ENCODE assay signal across 9 mouse cellular contexts in the genomic region with DNA sequence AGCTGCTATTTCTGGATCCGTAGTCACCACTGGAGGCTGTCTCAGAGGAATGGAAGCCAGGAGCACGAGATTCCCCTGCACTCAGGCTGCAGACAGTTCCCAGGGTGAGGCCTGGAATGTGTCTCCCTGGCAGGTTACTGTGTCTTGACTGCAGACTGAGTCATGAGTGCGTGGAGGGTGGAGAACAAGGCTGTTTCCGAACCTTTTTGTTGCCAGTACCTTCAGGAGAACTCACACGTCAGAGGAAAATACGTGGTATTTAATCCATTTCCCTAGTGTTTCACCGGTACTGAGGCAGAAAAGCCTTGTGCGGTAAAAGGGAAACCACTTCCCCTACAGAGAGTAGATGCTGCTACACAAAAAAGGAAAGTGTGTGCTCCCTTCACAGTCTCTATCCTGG. TPM values are rescaled to one million over a fixed set of nuclear protein-coding genes. Genes with fewer than 3 reads are reported as not detected.
DNase-seq lines count a peak whose midpoint lies in the region; ATAC-seq lines count a peak whose summit lies in the region.
"Had no signal": no experiment of that assay in that cellular context is flagged by ENCODE, and none has a peak within 500 bp of the region (broad histone marks: within the 10 kb centered on the region; RNA-seq: fewer than 3 reads in every experiment).

No protein-coding gene starts in this region.

- H3K27me3 ChIP-seq in heart, embryonic 14.5 days (ENCODE audit: control insufficient read depth, insufficient read depth, low read length) = no peaks in the 10 kb centered on the region

- H3K36me3 ChIP-seq in heart, embryonic 14.5 days (ENCODE audit: control insufficient read depth, insufficient read depth, low read length) = no peaks in the 10 kb centered on the region

- DNase-seq in left cerebral cortex, adult 18-20 months (ENCODE audit: low spot score in 2 of 2) = peak; percentile 37 to 48
- DNase-seq in left cerebral cortex, adult 9 months (ENCODE audit: low spot score in 2 of 2) = no peak
- DNase-seq in adipocyte (ENCODE audit: low spot score) = peak; percentile 71
- peak; percentile 62 for DNase-seq in lung, postnatal 36 days
- DNase-seq in layer of hippocampus, adult 9-10 months (ENCODE audit: low spot score) = no peak
- DNase-seq in kidney, adult 11 months = no peak
- DNase-seq in cerebellum, adult 9-10 months = no peak

- peaks cover 21 to 24% of the 10 kb centered on the region in 2 experiments for H3K4me1 ChIP-seq in heart, embryonic 14.5 days (ENCODE audit: control insufficient read depth in 2 of 2, insufficient read depth in 2 of 2, low read length in 2 of 2)

- ATAC-seq in heart, embryonic 14.5 days (ENCODE audit: insufficient number of reproducible peaks, insufficient read depth, low FRiP score, low read depth) = peak; percentile 87

- peak overlapping the region; percentile 46 for H3K9ac ChIP-seq in heart, embryonic 14.5 days (ENCODE audit: low read length)

- H3K27ac ChIP-seq in heart, embryonic 14.5 days (replicated peaks in 1 of 2; ENCODE audit: control insufficient read depth in 1 of 2, insufficient read depth in 1 of 2, low read depth in 2 of 2, low read length in 2 of 2) = peak overlapping the region; percentile 94 to 96

- 3% methylated on average over 8 of the region's 8 CpGs for WGBS in heart, embryonic 14.5 days

- peak overlapping the region; percentile 35 for H3K4me2 ChIP-seq in heart, embryonic 14.5 days (ENCODE audit: low read length)

- H3K4me3 ChIP-seq in heart, embryonic 14.5 days (ENCODE audit: control insufficient read depth in 1 of 2, insufficient read depth in 1 of 2, low read depth in 1 of 2, low read length in 2 of 2) = no peak overlapping the region

- H3K9me3 ChIP-seq in heart, embryonic 14.5 days (ENCODE audit: control insufficient read depth, low read length) = no peaks in the 10 kb centered on the region

RNA-seq across cellular contexts. Expression of a gene that starts 6.9 kb away (rescaled TPM):
- total RNA-seq in left cerebral cortex, adult 18-20 months (2021) = 100 to 1,000 TPM; 867 to 903 TPM
- 69.1 and 75.7 TPM in 2 replicates for polyA plus RNA-seq in heart, embryonic 14.5 days (2014; fragmentation: Nextera tagmentation; extraction: Ambion mirVana)

RNA-seq across cellular contexts. Expression of a gene that starts 6.9 kb away (rescaled TPM):
- total RNA-seq in left cerebral cortex, adult 18-20 months (2021) = not detected
- not detected in 2 replicates for polyA plus RNA-seq in heart, embryonic 14.5 days (2014; fragmentation: Nextera tagmentation; extraction: Ambion mirVana)
- polyA plus RNA-seq: large intestine, adult 2 months had no signal

RNA-seq across cellular contexts. Expression of a gene that starts 43.3 kb away (rescaled TPM):
- under 1 TPM; 0.09 to 0.23 TPM for total RNA-seq in left cerebral cortex, adult 18-20 months (2021)
- polyA plus RNA-seq in heart, embryonic 14.5 days (2014; fragmentation: Nextera tagmentation; extraction: Ambion mirVana) = not detected in 2 replicates
- polyA plus RNA-seq: large intestine, adult 2 months had no signal

RNA-seq across cellular contexts. Expression of a gene that starts 47.8 kb away (rescaled TPM):
- not detected for total RNA-seq in left cerebral cortex, adult 18-20 months (2021)
- polyA plus RNA-seq in heart, embryonic 14.5 days (2014; fragmentation: Nextera tagmentation; extraction: Ambion mirVana) = 29.7 and 37.8 TPM in 2 replicates

Comparison
In these comparisons a context has a peak if more than half of its experiments do, and no peak if none do; other contexts are left out.
1. DNase-seq: peak in left cerebral cortex, adult 18-20 months (2 of 2), adipocyte (single experiment) and lung, postnatal 36 days (single experiment); none in left cerebral cortex, adult 9 months (0 of 2), layer of hippocampus, adult 9-10 months (single experiment), kidney, adult 11 months (single experiment) and cerebellum, adult 9-10 months (single experiment).